Mouse (Mus musculus): ENCODE results near the gene Gsta3.
"Not testable (repeated sequence)": the region's sequence is repeated elsewhere in the genome, so short reads cannot be mapped to it uniquely, and the experiment has no call there.

Gene Gsta3

GRCm38 (mm10) chr1:21239911-21240898, at the start of gene Gsta3:
Gene Gsta3 (plus strand): TSS chr1:21240589.
- DNase-seq: peak in 1 of 2 experiments; percentile 43

- no peak for DNase-seq
Measured at GRCm38 (mm10) chr1:21206241-21206640, 34.1 kb upstream of the Gsta3 start.

GRCm38 (mm10) chr1:21213537-21213936, 26.9 kb upstream of the Gsta3 start:
- DNase-seq: not testable (repeated sequence)

- DNase-seq: not testable (repeated sequence)
Measured at GRCm38 (mm10) chr1:21213991-21214692, 26.2 kb upstream of the Gsta3 start.

GRCm38 (mm10) chr1:21218489-21218919, 21.9 kb upstream of the Gsta3 start, which contains the start of gene Tmem14a:
Gene Tmem14a (plus strand): TSS chr1:21218575.
- peak; percentile 91 to 94 for DNase-seq

GRCm38 (mm10) chr1:21227756-21228395, 12.5 kb upstream of the Gsta3 start:
- DNase-seq: peak in 1 of 2 experiments; percentile 43

- not testable (repeated sequence) for DNase-seq
Measured at GRCm38 (mm10) chr1:21228740-21229722, 11.4 kb upstream of the Gsta3 start.

- DNase-seq: no peak
Measured at GRCm38 (mm10) chr1:21230376-21230775, 10.0 kb upstream of the Gsta3 start.

GRCm38 (mm10) chr1:21231744-21232464, 8.5 kb upstream of the Gsta3 start:
- DNase-seq: no peak

GRCm38 (mm10) chr1:21232516-21232915, 7.9 kb upstream of the Gsta3 start:
- no peak for DNase-seq

- no peak for DNase-seq
Measured at GRCm38 (mm10) chr1:21235359-21235758, 5.0 kb upstream of the Gsta3 start.

GRCm38 (mm10) chr1:21241096-21241495, 707 bp downstream of the Gsta3 start:
- DNase-seq: no peak

- no peak for DNase-seq
Measured at GRCm38 (mm10) chr1:21244290-21244960, 4.0 kb downstream of the Gsta3 start.

GRCm38 (mm10) chr1:21246136-21246535, 5.7 kb downstream of the Gsta3 start:
- DNase-seq: no peak

- DNase-seq: no peak
Measured at GRCm38 (mm10) chr1:21247896-21248295, 7.5 kb downstream of the Gsta3 start.

- no peak for DNase-seq
Measured at GRCm38 (mm10) chr1:21248560-21249390, 8.4 kb downstream of the Gsta3 start.

- no peak for DNase-seq
Measured at GRCm38 (mm10) chr1:21251661-21252060, 11.3 kb downstream of the Gsta3 start.

- no peak for DNase-seq
Measured at GRCm38 (mm10) chr1:21252566-21253302, 12.3 kb downstream of the Gsta3 start.

- DNase-seq: no peak
Measured at GRCm38 (mm10) chr1:21253303-21253650, 12.9 kb downstream of the Gsta3 start.
